In the genomic region with DNA sequence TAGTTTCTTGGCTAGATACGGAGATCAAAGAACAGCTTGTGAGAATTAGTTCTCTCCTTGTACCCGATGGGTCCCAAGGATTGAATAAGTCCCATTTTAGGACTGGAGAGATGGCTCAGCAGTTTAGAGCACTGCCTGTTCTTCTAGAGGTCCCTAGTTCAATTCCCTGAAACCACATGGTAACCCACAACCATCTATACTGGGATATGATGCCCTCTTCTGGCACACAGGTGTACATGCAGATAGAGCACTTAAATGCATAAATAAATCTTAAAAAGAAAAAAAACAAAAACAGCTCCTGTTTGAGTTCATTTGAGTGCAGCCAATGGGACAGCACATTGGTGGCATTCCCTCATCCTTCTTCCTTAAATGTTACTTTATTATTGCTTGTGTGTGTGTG, we compare ENCODE assay signal across 13 mouse cellular contexts. TPM values are rescaled to one million over a fixed set of nuclear protein-coding genes. Genes with fewer than 3 reads are reported as not detected.
DNase-seq lines count a peak whose midpoint lies in the region; ATAC-seq and TF ChIP-seq lines count a peak whose summit lies in the region.
"Had no signal": no experiment of that assay in that cellular context is flagged by ENCODE, and none has a peak within 500 bp of the region (broad histone marks: within the 10 kb centered on the region; RNA-seq: fewer than 3 reads in every experiment).

No protein-coding gene starts in this region.

- H3K27me3 ChIP-seq in midbrain, postnatal 0 days (ENCODE audit: insufficient read depth, low read length), result no peaks in the 10 kb centered on the region
- H3K27me3 ChIP-seq in midbrain, embryonic 16.5 days (ENCODE audit: control insufficient read depth, insufficient read depth, low read depth, low read length), result no peaks in the 10 kb centered on the region
- H3K27me3 ChIP-seq in kidney, embryonic 15.5 days, result no peaks in the 10 kb centered on the region
- H3K27me3 ChIP-seq: limb, embryonic 13.5 days had no signal

- no peak for ATAC-seq in midbrain, postnatal 0 days (ENCODE audit: low FRiP score)
- no peak for ATAC-seq in midbrain, embryonic 16.5 days
- 0 out of 2 replicates have a peak, but pooled peaks have one; percentile 50 for ATAC-seq in megakaryocyte-erythroid progenitor cell, adult 5-6 weeks (replicated peaks; ENCODE audit: low FRiP score, low TSS enrichment, poor library complexity, severe bottlenecking)
- ATAC-seq in kidney, embryonic 15.5 days (replicated peaks; ENCODE audit: low FRiP score), result no peak

- 91% methylated on average over 2 of the region's 2 CpGs for WGBS in midbrain, postnatal 0 days
- WGBS in midbrain, embryonic 16.5 days, result 86% methylated on average over 2 of the region's 2 CpGs
- WGBS in kidney, embryonic 15.5 days, result 92% methylated on average over 2 of the region's 2 CpGs

- DNase-seq in heart, adult 11 months, result peak; percentile 74
- no peak for DNase-seq in heart, adult 18-20 months
- DNase-seq in midbrain, postnatal 0 days (ENCODE audit: low spot score), result no peak
- DNase-seq in NIH3T3 (ENCODE audit: low read depth), result peak; percentile 61
- no peak for DNase-seq in cerebellum, postnatal 36 days
- DNase-seq: adrenal gland, postnatal 25 days; kidney, postnatal 4 days had no signal

- no peaks in the 10 kb centered on the region for H3K9me3 ChIP-seq in midbrain, postnatal 0 days (ENCODE audit: low read length)
- no peaks in the 10 kb centered on the region for H3K9me3 ChIP-seq in midbrain, embryonic 16.5 days (replicated peaks; ENCODE audit: control insufficient read depth, low read length, poor library complexity, severe bottlenecking)
- H3K9me3 ChIP-seq in kidney, embryonic 15.5 days (replicated peaks), result no peaks in the 10 kb centered on the region
- H3K9me3 ChIP-seq: limb, embryonic 13.5 days had no signal

- peak; percentile 62 for TF ChIP-seq CTCF in midbrain, postnatal 0 days (IDR thresholded peaks at IDR 0.05)

- no peak overlapping the region for H3K9ac ChIP-seq in midbrain, postnatal 0 days (replicated peaks; ENCODE audit: low read length, poor library complexity, severe bottlenecking)
- H3K9ac ChIP-seq in midbrain, embryonic 16.5 days (ENCODE audit: low read depth, low read length), result no peak overlapping the region
- H3K9ac ChIP-seq in kidney, embryonic 15.5 days, result no peak overlapping the region
- H3K9ac ChIP-seq: limb, embryonic 13.5 days had no signal

- H3K36me3 ChIP-seq in midbrain, postnatal 0 days (ENCODE audit: insufficient read depth, low read length), result peaks cover 64% of the 10 kb centered on the region
- peaks cover 22% of the 10 kb centered on the region for H3K36me3 ChIP-seq in midbrain, embryonic 16.5 days (ENCODE audit: control insufficient read depth, insufficient read depth, low read length)
- peaks cover 85% of the 10 kb centered on the region for H3K36me3 ChIP-seq in kidney, embryonic 15.5 days

- no peaks in the 10 kb centered on the region for H3K4me1 ChIP-seq in midbrain, postnatal 0 days (ENCODE audit: insufficient read depth, low read length)
- no peaks in the 10 kb centered on the region for H3K4me1 ChIP-seq in midbrain, embryonic 16.5 days (ENCODE audit: control insufficient read depth, insufficient read depth, low read length)
- H3K4me1 ChIP-seq in kidney, embryonic 15.5 days, result no peaks in the 10 kb centered on the region
- H3K4me1 ChIP-seq: limb, embryonic 13.5 days had no signal

- H3K4me2 ChIP-seq in midbrain, postnatal 0 days (ENCODE audit: low read depth, low read length, poor library complexity, severe bottlenecking), result no peak overlapping the region
- no peak overlapping the region for H3K4me2 ChIP-seq in midbrain, embryonic 16.5 days (ENCODE audit: low read length)
- H3K4me2 ChIP-seq in kidney, embryonic 15.5 days, result no peak overlapping the region
- H3K4me2 ChIP-seq: limb, embryonic 13.5 days had no signal

- H3K27ac ChIP-seq in midbrain, postnatal 0 days (ENCODE audit: low read depth, low read length), result no peak overlapping the region
- no peak overlapping the region for H3K27ac ChIP-seq in midbrain, embryonic 16.5 days (ENCODE audit: low read length)
- H3K27ac ChIP-seq in kidney, embryonic 15.5 days, result no peak overlapping the region
- H3K27ac ChIP-seq: limb, embryonic 13.5 days; macrophage had no signal

- no peak overlapping the region for H3K4me3 ChIP-seq in midbrain, postnatal 0 days (ENCODE audit: low read depth, low read length)
- H3K4me3 ChIP-seq in midbrain, embryonic 16.5 days (ENCODE audit: low read depth, low read length), result no peak overlapping the region
- H3K4me3 ChIP-seq in kidney, embryonic 15.5 days (replicated peaks), result no peak overlapping the region
- H3K4me3 ChIP-seq: limb, embryonic 13.5 days; myocyte had no signal

RNA-seq across cellular contexts. Expression of gene Smc3, which starts 37.8 kb away (rescaled TPM):
- 10 to 100 TPM; 20.2 to 22.6 TPM for total RNA-seq in heart, adult 18-20 months (2021)
- 26.1 and 29.3 TPM in 2 replicates for total RNA-seq in midbrain, postnatal 0 days (2014; rRNA removed)
- 39.4 and 45.7 TPM in 2 replicates for polyA plus RNA-seq in midbrain, postnatal 0 days (2015; fragmentation: Nextera tagmentation; extraction: Ambion mirVana)
- polyA plus RNA-seq in midbrain, embryonic 16.5 days (2015; fragmentation: Nextera tagmentation; extraction: Ambion mirVana), result 55.9 and 66.5 TPM in 2 replicates
- 103 and 105 TPM in 2 replicates for total RNA-seq in megakaryocyte-erythroid progenitor cell, adult 5-6 weeks (2014; fragmentation: Nextera tagmentation)
- 209 and 214 TPM in 2 replicates for total RNA-seq in megakaryocyte-erythroid progenitor cell, adult 5-6 weeks (2017)
- 74.7 and 75.6 TPM in 2 replicates for polyA plus RNA-seq in kidney, embryonic 15.5 days (2015; fragmentation: Nextera tagmentation; extraction: Ambion mirVana)

RNA-seq across cellular contexts. Expression of gene Rbm20, which starts 39.1 kb away (rescaled TPM):
- 100 to 1,000 TPM; 175 to 184 TPM for total RNA-seq in heart, adult 18-20 months (2021)
- total RNA-seq in midbrain, postnatal 0 days (2014; rRNA removed), result 1.6 and 2.0 TPM in 2 replicates
- polyA plus RNA-seq in midbrain, postnatal 0 days (2015; fragmentation: Nextera tagmentation; extraction: Ambion mirVana), result 0.44 and 0.75 TPM in 2 replicates
- polyA plus RNA-seq in midbrain, embryonic 16.5 days (2015; fragmentation: Nextera tagmentation; extraction: Ambion mirVana), result 0.75 and 0.89 TPM in 2 replicates
- 0.22 and 1.2 TPM in 2 replicates for total RNA-seq in megakaryocyte-erythroid progenitor cell, adult 5-6 weeks (2014; fragmentation: Nextera tagmentation)
- total RNA-seq in megakaryocyte-erythroid progenitor cell, adult 5-6 weeks (2017), result 0.27 and 0.38 TPM in 2 replicates
- polyA plus RNA-seq in kidney, embryonic 15.5 days (2015; fragmentation: Nextera tagmentation; extraction: Ambion mirVana), result 2.9 and 3.0 TPM in 2 replicates
- polyA plus RNA-seq: macrophage had no signal

RNA-seq across cellular contexts. Expression of gene Nutf2-ps1, which starts 49.2 kb away (rescaled TPM):
- 10 to 100 TPM; 61.0 to 86.5 TPM for total RNA-seq in heart, adult 18-20 months (2021)
- 67.9 and 94.6 TPM in 2 replicates for total RNA-seq in midbrain, postnatal 0 days (2014; rRNA removed)
- polyA plus RNA-seq in midbrain, postnatal 0 days (2015; fragmentation: Nextera tagmentation; extraction: Ambion mirVana), result 160 and 200 TPM in 2 replicates
- polyA plus RNA-seq in midbrain, embryonic 16.5 days (2015; fragmentation: Nextera tagmentation; extraction: Ambion mirVana), result 212 and 234 TPM in 2 replicates
- total RNA-seq in megakaryocyte-erythroid progenitor cell, adult 5-6 weeks (2014; fragmentation: Nextera tagmentation), result 86.8 and 99.0 TPM in 2 replicates
- 216 and 256 TPM in 2 replicates for total RNA-seq in megakaryocyte-erythroid progenitor cell, adult 5-6 weeks (2017)
- polyA plus RNA-seq in kidney, embryonic 15.5 days (2015; fragmentation: Nextera tagmentation; extraction: Ambion mirVana), result 381 and 430 TPM in 2 replicates

Comparison
In these comparisons a context has a peak if more than half of its experiments do, and no peak if none do; other contexts are left out.
1. DNase-seq: peak in heart, adult 11 months (single experiment) and NIH3T3 (single experiment); none in heart, adult 18-20 months (0 of 2), midbrain, postnatal 0 days (single experiment) and cerebellum, postnatal 36 days (0 of 2).
2. RNA of gene Rbm20, which starts 39.1 kb away (total RNA-seq): 175 to 184 TPM in heart, adult 18-20 months; 1.6 to 2.0 TPM in midbrain, postnatal 0 days and 0.22 to 1.2 TPM in megakaryocyte-erythroid progenitor cell, adult 5-6 weeks; every median in the first group is over 10 times any median in the second.